Mouse (Mus musculus) bone marrow macrophage, adult 2 months (primary cell): ENCODE measurements around the gene Gm47791.

ENCODE experiments used
- CTCF ChIP-seq: IDR thresholded peaks from 2 replicates; pipeline ENCODE4 v1.5.1; 2012; ENCODE audit warnings: low read depth, mild to moderate bottlenecking, low read length, moderate library complexity
- POLR2A ChIP-seq: IDR thresholded peaks from 2 replicates; pipeline ENCODE4 v1.6.1; 2012; ENCODE audit warnings: mild to moderate bottlenecking, low read depth, low read length, borderline replicate concordance

DNA sequence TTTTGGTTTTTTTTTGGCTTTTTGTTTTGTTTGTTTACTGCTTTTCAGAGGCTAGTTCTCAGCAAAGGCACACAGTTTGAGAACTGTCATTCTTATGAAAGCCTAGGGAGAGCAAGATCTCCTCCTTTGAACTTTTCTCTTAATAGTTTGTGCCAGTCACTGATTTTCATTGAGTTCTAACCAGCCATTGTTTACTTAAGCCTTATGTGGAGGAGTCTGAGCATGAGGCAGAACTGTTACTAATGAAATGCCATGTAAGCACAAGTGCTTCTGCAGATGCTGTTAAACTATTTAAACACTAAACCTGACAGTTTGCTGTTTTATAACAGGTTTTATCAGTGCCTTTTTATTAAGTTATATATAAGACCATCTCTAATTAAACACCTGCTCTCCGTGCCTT lies 33.0 kb downstream of the Gm47791 start:
- TF ChIP-seq POLR2A (no peak), CTCF (no peak)
